Mouse (Mus musculus): Measurements from ENCODE around the gene Tlr5. TPM values are rescaled to one million over a fixed set of nuclear protein-coding genes. Genes with fewer than 3 reads are reported as not detected.

Tlr5 gene
- not detected in 2 replicates for total RNA-seq (2017)

DNA sequence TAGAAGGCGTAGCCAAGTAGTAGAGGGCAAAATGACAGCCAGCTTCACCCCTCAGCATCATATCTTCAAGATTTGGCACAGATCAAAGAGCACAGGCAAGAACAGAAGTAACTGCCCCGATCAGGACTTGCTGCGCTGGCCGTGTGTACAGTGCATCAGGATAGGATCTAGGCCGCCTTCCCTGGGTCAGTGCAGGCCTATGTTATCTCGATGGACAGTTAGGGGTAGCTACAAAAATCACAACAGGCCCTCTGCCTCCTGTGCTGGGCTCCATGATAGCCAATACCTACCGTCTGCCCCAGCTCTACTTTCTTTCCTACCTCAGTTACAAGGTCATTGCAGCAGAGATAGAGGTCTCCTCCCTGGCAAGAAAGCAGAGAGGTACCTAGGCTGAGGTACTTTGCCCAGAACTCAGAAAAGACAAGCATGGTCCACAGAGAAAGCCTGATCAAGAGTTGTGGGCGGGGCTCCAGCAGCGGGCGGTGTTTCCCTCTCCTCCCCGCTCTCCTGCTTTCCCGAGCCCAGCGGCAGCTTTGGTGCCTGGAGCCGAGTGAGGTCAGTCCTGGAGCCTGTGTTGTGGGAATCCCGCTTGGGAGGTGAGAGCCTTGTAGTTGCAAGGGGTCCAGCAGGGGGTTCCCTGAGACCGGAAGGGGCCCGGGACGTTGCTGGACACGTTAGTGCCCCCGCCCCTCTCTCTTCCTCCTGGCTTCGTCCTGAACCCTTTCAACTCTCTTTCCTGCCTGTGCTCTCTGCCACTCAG is at the start of gene Tlr5:
Tlr5 (plus strand) TSS at position 502 of the 760 bp plus-strand sequence.
- ATAC-seq (replicated peaks; ENCODE audit: low read depth, poor library complexity, severe bottlenecking), result peak; percentile 21

DNA sequence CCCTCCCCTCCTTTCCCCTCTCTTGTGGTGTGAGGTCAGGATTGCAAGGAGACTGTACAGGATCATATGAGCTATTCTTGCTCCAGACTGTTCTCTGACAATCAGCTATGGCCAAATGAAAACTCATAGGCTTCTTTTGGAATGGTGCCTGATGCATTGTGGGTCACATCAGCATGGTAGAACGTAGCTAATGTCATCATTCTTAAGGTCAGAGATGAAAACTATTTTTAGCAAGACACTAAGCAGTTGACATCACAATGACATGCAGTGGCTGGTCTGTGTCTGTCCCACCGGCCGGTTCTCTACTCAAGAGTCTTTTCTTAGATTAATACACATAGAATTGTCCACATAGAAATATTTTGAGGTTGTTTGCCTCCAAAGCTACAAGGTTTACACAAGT is 48.9 kb upstream of the Tlr5 start:
- ATAC-seq (replicated peaks; ENCODE audit: low read depth, poor library complexity, severe bottlenecking), result no peak

DNA sequence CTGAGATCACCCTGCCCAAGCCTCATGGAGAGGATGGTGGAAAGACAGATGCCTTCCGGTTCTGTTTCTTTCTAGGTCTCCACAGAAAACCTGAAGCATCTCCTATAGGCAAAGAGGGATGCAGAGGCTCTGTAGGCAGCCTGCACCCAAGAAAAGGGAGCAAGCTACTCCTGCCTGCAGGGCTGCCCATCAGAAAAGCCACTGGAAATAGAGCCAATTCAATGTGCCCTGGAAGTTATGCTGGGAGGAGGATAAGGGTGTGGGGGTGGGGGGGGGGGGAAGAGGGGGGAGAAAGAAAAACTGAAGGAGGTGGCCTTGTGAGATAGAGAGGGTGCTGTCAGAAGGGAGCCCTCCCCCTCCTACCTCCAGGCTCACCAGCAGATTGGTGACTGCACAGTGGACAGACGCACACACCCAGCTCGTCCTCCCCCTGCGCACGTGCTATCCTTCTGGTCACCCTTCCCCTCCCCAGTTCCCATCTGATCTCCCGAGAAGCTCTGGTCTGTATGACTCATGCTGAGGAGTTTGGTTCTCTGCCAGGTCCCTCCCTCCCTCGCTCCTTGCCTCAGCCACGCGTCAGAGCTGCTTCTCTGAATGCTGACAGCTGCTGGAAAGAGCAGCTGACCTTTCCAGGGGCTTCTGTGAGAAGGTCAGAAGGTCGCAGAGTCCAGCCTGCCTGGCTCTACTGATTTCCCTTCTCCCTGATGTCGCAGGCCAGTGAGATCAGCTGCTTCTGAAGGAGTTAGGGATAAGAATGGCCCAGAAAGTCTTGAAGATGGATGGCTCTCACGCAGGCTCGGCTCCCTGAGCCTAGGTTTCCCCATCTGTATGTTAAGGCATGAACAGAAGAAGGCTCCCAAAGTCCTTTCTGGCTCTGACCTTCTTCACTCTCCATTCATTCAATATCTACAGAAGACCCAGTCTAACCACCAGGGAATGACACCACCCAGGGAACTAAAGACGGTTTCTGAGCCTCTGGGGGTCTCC is 46.2 kb upstream of the Tlr5 start:
- ATAC-seq (replicated peaks; ENCODE audit: low read depth, poor library complexity, severe bottlenecking), result peak; percentile 90

DNA sequence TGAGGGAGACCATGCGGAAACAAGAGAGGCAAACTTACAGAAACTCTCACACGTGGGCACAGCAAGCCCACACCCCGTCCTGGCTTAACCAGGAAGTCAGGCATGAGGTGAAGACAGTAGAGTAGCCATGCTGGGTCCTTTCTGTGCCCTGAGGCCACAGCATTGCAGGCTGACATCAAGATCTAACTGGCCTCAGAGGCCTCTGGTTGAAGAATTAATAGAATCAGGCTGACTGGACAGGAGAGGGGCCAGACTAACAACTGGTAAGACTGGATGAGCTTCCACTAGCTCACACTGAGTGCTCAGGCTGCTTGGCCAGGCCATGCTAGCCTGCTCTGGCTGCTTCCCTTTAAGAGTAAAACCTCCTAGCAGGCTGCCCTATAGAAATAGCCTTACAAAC is 45.5 kb upstream of the Tlr5 start:
- ATAC-seq (replicated peaks; ENCODE audit: low read depth, poor library complexity, severe bottlenecking), result no peak

DNA sequence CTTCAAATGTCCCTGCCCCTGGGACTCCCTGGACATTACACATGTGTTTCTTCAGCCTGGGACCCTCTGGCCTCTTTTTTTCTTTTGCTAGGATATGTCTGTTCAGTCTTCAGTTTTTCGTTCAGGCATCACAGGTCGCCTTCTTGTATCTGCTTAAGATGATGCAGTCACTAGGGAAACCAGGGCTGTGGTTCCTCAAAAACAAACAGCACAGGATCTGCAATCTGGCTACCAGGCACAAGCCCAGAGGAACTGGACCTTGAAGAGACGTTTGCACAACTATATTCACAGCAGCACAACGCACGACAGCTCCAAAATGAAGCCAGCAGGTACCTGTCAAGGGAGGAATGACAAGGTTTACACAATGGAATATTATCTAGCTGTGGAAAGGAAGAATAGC is 45.0 kb upstream of the Tlr5 start:
- ATAC-seq (replicated peaks; ENCODE audit: low read depth, poor library complexity, severe bottlenecking), result no peak

DNA sequence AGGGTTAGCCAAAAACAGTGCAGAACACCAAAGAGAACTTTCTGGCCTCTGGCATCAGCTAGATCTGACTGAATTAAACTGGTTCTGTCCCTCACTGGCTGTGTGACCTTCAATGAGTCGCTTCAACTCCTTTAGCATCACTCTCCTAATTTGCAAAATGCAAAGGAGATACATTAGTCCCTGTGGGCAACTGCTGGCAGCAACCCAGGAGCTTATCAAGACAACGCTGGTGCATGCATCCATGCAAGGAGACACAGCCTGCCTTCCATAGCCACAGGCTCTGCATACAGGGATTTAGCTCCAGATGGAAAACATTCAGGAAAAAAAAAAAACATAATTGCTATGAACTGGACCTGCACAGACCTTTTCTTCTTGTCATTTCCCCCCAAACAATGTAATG is 42.0 kb upstream of the Tlr5 start:
- ATAC-seq (replicated peaks; ENCODE audit: low read depth, poor library complexity, severe bottlenecking), result no peak

DNA sequence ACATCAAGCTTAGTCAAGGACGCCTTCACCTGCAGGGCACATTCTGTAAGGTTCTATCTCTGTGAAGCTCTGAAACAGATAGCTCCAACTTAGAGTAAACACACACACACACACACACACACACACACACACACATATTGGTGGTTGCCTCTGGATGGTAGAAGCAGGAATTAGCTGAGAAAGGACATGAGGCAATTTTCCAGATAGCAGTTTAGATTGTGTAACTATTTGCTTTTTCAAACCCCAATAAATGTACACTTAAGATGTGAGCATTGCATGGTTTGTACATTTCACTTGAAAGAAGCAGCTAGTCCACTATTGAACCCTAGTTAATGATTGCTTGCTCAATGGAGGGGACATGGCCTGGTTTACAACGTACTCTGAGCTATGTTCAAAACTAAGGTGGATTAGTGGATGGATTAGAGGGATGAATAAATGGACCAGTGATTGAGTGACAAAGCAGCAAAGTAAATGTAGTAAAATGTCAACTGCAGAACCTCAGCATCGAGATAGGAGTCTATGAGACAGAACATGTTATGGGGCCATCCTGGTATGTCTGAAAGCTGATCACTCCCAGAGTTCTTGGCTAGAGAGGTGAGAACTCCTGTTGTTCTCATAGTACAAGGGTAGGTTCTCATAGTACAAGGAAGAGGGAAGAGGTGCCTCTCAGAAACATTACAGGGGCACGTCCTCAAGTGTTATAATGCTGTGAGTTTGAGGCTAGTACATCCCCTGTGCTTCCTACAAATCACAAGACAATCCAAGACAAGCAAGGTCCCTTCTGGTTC is 40.3 kb upstream of the Tlr5 start:
- ATAC-seq (replicated peaks; ENCODE audit: low read depth, poor library complexity, severe bottlenecking), result no peak

DNA sequence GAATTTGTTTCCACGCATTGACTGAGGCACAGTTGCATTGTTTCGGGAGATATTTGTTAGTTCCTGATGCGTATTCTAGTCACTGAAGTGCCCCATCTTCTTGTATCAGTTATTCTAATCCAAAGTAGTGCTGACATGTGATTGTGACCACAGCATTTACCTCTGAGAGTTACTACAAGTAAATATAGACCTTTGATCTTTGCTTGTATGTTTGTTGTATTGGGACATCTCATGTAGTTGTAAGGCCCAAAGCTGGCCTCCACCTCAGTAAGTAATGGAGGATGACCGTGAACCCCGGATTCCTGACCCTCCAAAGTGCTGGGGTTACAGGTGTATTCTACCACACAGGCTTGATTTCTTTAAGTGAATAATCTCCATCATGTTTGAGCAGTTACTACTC is 38.4 kb upstream of the Tlr5 start:
- no peak for ATAC-seq (replicated peaks; ENCODE audit: low read depth, poor library complexity, severe bottlenecking)

DNA sequence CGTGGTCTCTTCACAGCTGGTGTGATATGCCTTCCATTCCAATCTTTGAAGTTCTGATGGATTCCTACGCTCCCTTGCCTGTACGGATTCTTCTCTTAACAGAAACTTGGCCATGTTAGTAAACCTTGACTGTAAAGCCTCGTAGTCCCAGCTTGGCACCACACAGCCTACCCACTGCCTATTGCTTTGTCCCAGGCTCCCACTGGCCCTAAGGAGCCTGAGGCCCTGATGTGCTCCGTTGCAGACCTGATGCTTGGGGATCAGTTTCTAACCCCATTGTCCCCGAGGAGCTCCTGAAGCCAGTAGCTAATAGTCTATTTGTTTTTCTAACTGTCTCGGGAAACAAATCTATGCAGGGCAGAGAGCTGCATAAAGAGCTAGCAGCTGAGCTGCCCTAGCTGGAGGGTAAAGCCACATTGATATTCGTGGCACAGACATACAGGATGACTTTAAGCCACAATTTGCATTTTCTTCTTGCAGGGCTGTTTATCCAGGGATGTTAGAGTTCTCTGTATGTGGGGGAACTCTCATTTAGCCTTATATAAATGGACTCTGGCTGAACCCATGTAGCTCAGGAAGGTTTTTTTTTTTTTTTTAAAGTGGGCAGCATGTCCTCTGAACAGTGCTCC is 35.8 kb upstream of the Tlr5 start:
- ATAC-seq (replicated peaks; ENCODE audit: low read depth, poor library complexity, severe bottlenecking), result no peak

DNA sequence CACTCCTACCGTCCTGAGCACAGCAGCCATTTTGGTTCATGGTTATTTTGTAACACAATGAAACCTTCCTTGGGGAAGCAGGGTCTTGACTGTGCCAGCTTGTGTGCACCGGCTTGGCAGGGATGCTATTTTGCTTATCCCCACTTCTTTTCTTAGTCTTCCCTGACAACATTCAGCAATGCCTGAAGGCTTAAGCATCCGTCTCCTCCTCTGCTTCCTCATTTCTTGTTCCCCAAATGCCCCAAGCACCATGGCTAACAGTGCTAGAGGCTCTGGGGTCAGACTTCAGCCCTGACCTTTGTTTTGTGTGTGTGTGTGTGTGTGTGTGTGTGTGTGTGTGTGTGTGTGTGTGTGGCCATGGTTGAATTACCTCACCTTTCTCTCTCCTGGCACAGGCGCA is 31.8 kb upstream of the Tlr5 start:
- peak; percentile 85 for ATAC-seq (replicated peaks; ENCODE audit: low read depth, poor library complexity, severe bottlenecking)

DNA sequence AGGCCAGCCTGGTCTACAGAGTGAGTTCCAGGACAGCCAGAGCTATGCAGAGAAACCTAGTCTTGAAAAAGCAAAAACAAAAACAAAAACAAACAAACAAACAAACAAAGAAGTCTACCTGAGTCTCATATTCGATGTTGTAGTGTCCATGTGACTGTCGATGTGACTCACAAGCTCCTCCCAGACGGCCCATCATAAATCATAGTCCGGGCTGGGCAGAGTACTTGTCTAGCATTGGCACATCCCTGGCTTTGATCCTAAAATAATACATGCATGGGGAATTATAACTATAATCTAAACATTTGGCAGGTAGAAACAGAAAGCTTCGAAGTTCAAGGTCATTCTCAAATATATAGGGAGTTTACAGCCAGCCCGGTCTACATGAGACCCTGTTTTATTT is 28.1 kb upstream of the Tlr5 start:
- ATAC-seq (replicated peaks; ENCODE audit: low read depth, poor library complexity, severe bottlenecking), result no peak

DNA sequence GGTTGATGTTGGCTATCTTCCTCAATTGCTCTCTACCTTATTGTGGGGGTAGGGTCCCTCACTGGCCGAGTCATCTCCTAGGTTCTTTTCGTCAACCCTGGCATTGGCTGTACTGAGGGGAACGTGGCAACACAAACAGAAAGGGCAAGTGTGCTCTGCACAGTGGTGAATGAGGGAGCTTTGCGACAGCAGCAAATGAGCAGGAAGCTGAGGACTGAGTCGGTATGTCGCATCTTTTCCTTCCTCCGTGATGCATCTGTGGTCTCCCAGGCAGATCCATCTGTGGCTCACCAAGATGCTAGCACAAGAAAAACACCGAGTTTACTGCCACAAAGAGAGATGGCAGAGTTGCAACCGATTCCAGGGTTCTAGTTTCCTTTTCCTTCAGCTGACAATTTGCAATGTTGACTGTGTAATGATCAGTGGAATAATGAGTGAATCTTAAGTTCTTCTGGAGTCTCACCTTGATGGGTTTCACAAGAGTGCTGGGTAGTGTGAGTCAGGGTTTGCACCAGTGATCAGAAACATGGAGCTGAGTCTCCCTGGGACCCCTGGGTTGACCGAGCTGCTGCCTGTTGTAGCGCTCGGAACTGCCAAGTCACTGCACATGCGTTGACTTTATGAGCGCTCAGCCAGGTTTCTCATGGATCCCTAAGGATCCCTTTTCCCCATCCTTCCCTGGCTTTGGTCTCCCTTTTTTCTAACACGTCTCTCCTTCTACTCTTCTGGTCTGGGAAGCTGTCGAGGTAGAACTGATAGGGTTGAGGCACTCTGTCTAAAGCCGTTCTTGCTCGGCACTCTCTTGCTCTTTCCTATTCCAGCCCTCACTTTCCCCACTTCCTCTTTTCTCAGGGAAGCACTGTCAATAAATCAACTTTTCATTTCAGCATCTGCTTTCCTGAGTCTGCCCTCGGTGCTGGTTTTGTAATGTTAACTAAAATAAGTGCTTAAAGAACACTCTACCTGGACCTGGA is 26.4 kb upstream of the Tlr5 start:
- peak; percentile 89 for ATAC-seq (replicated peaks; ENCODE audit: low read depth, poor library complexity, severe bottlenecking)

DNA sequence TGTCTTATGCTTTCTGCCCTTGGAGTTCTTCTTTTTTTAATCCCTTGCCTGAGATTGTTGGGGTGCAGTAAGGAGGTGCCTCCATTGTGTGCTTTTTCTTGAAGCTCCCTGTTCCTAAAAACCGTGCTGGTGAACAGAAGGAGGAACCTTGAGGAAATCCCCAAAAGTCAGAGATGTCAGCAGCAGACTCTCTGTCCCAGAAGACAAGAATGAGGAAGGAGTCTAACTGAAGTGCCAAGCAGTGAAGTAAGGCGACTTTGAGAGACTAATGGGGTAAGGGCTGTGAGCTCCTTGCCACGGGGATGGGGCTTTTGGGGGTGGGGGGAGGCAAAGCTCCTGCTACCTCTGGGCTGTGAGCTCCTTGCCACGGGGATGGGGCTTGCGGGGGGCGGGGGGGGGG is 19.1 kb upstream of the Tlr5 start:
- no peak for ATAC-seq (replicated peaks; ENCODE audit: low read depth, poor library complexity, severe bottlenecking)

DNA sequence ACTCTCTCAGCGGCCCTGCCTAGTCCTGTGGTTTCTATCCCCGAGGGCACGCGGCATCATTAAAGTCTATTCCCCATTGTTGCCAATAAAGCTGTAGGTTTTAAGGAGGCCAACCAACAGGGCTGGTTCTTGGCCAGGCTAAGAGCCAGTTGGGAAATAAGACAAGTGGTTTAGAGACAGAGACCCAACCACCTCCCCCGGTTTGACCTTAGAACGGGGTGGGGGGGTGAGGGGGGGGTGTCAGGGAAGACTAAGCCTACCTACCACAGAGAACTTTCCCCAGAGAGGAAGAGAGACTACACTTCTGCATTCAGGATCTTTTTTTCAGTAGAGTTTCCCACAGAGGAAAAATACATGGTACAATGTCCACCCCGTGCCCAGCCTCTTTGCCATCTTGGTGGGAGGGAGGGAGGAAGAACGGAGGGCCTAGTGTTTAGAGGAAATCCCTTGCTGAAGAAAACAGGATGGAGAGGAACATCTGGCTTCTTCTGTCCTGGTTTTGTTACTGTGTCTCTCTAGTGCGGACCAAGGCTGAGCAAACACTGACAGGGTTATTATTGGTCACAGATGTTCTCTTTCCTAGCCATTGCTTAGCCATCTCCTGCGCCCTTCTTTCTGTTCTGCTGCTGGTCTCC is 17.0 kb upstream of the Tlr5 start:
- ATAC-seq (replicated peaks; ENCODE audit: low read depth, poor library complexity, severe bottlenecking), result 0 out of 2 replicates have a peak, but pooled peaks have one; percentile 29

DNA sequence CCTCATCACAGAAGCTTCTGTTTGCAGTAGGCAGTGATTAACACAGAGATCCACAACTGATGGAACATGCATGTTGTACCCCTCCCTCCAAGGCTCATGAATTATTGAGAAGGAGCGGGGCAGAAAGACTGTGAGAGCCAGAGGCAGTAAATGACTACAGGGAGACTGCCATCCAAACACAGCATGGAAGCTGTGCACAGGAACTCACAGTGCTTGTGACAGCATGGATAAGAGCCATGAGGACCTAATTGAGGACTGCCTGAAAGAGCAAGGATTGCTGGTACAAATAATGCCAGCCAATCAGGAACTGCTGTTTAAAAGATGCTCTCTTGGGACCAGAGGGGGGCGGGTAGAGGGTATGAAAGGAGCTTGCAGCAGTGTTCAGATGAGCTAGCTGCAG is 12.7 kb upstream of the Tlr5 start:
- ATAC-seq (replicated peaks; ENCODE audit: low read depth, poor library complexity, severe bottlenecking), result no peak

DNA sequence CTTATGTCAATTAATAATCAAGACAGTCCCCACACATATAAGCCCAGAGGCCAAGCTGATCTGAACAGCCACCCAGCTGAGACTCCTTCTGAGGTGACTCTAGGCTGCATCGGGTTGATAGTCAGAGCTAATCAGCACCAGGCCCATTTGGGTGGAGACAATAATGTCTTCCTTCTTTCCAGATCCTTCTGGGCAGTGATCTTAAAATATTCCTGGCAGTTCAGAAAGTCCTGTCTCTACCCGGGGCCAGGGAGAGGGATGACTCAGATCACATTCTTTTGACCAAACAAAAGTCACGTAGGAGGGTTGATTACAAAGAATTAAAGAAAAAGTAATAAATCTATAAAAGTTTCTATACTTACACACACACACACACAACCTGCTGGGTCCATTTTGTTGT is 10.7 kb upstream of the Tlr5 start:
- no peak for ATAC-seq (replicated peaks; ENCODE audit: low read depth, poor library complexity, severe bottlenecking)

DNA sequence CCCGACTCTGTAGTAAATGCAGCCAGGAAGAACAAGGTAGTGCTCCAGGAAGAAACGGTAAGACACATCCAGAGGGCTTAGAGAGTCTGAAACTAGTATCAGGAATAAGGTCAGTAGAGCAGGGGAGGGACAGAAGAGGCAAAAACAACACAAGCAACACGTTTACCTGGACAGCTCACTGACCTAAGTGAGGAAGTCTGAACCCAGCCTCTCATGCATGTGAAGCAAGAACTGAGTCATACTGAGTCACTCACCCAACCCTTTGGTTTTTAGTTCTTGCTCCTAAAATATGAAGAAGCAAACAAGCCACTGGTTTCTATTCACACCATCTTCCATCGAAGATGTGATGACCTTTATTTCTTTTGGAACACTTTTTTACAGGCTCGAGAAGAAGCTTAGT is 9.9 kb upstream of the Tlr5 start:
- 0 out of 2 replicates have a peak, but pooled peaks have one; percentile 42 for ATAC-seq (replicated peaks; ENCODE audit: low read depth, poor library complexity, severe bottlenecking)

DNA sequence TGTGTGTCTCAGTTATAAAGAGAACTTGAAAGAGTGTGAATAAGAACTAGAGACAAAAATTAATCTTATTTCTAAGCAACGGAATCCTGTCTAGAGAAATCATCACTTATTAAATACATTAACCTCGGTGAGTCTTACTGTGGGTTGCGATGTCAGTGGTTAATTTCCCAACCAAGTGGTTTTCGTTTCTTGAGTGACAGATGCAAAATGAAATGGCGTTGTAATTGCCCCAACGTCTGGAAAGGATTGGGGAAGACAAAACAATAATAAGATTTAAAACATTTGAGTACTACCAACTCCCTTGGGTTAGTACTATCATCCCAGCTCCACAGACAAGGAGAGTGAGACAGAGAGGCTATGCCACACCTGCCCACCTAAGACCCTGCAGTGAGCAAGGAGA is 9.0 kb upstream of the Tlr5 start:
- ATAC-seq (replicated peaks; ENCODE audit: low read depth, poor library complexity, severe bottlenecking), result no peak
